ENCODE assay signal across 15 mouse cellular contexts in genomic region chr19:56265149-56265548, GRCm38 (mm10). TPM values are rescaled to one million over a fixed set of nuclear protein-coding genes. Genes with fewer than 3 reads are reported as not detected.
DNase-seq lines count a peak whose midpoint lies in the region; ATAC-seq and TF ChIP-seq lines count a peak whose summit lies in the region.
"Had no signal": no experiment of that assay in that cellular context is flagged by ENCODE, and none has a peak within 500 bp of the region (broad histone marks: within the 10 kb centered on the region; RNA-seq: fewer than 3 reads in every experiment).

No protein-coding gene starts in this region.

- H3K9ac ChIP-seq in MEL (ENCODE audit: control insufficient read depth, low read depth, low read length, poor library complexity, severe bottlenecking), result no peak overlapping the region
- H3K9ac ChIP-seq: embryonic facial prominence, embryonic 15.5 days; forebrain, postnatal 0 days; intestine, embryonic 15.5 days had no signal

- no peak for TF ChIP-seq CTCF in MEL (IDR thresholded peaks at IDR 0.05 in 2 of 3, conservative IDR thresholded peaks at IDR 0.05 in 1 of 3; ENCODE audit: control insufficient read depth in 1 of 3, insufficient read depth in 1 of 3, low read depth in 2 of 3, low read length in 3 of 3, poor library complexity in 1 of 3, severe bottlenecking in 1 of 3)

- no peaks in the 10 kb centered on the region; a peak in 1 of 4 replicates for H3K27me3 ChIP-seq in MEL (ENCODE audit: control insufficient read depth in 1 of 2, insufficient read depth in 2 of 2, low read length in 2 of 2)
- H3K27me3 ChIP-seq in embryonic facial prominence, embryonic 10.5 days (replicated peaks; ENCODE audit: low read depth, poor library complexity, severe bottlenecking), result no peaks in the 10 kb centered on the region
- H3K27me3 ChIP-seq: embryonic facial prominence, embryonic 15.5 days; intestine, embryonic 15.5 days had no signal

- ATAC-seq in megakaryocyte progenitor cell, adult 5-6 weeks (replicated peaks; ENCODE audit: poor library complexity), result peak; percentile 82
- no peak for ATAC-seq in inflammation-experienced regulatory T-cells, adult 6 months
- ATAC-seq: forebrain, postnatal 0 days had no signal

- no peaks in the 10 kb centered on the region for H3K79me2 ChIP-seq in MEL (ENCODE audit: control insufficient read depth, insufficient read depth, low read length, poor library complexity)

- TF ChIP-seq EP300 in MEL (IDR thresholded peaks at IDR 0.05; ENCODE audit: low read depth in 1 of 2, low read length in 2 of 2), result no peak

- H3K4me1 ChIP-seq in MEL (ENCODE audit: control insufficient read depth in 1 of 2, insufficient read depth in 2 of 2, low read length in 2 of 2), result no peaks in the 10 kb centered on the region
- peaks cover 27% of the 10 kb centered on the region for H3K4me1 ChIP-seq in embryonic facial prominence, embryonic 10.5 days
- H3K4me1 ChIP-seq: embryonic facial prominence, embryonic 15.5 days; intestine, embryonic 15.5 days had no signal

- H3K9me3 ChIP-seq in MEL (replicated peaks; ENCODE audit: insufficient read depth, low read length), result no peaks in the 10 kb centered on the region
- no peaks in the 10 kb centered on the region for H3K9me3 ChIP-seq in embryonic facial prominence, embryonic 10.5 days
- H3K9me3 ChIP-seq: embryonic facial prominence, embryonic 15.5 days; intestine, embryonic 15.5 days had no signal

- H3K36me3 ChIP-seq in MEL (ENCODE audit: control insufficient read depth in 1 of 2, insufficient read depth in 2 of 2, low read length in 2 of 2), result no peaks in the 10 kb centered on the region
- H3K36me3 ChIP-seq in embryonic facial prominence, embryonic 10.5 days (replicated peaks), result no peaks in the 10 kb centered on the region
- H3K36me3 ChIP-seq: embryonic facial prominence, embryonic 15.5 days; intestine, embryonic 15.5 days had no signal

- TF ChIP-seq RAD21 in MEL (IDR thresholded peaks at IDR 0.05; ENCODE audit: low read depth, low read length), result no peak

- 71% methylated on average over 5 of the region's 5 CpGs for WGBS in embryonic facial prominence, embryonic 10.5 days

- TF ChIP-seq POLR2A in MEL (IDR thresholded peaks at IDR 0.05; ENCODE audit: control insufficient read depth in 1 of 2, insufficient read depth in 1 of 2, low read depth in 1 of 2, low read length in 2 of 2, poor library complexity in 1 of 2), result no peak

- no peak overlapping the region for H3K4me3 ChIP-seq in MEL (ENCODE audit: control insufficient read depth in 1 of 2, insufficient read depth in 1 of 2, low read depth in 2 of 2, low read length in 2 of 2)
- H3K4me3 ChIP-seq in embryonic facial prominence, embryonic 10.5 days, result no peak overlapping the region
- H3K4me3 ChIP-seq: embryonic facial prominence, embryonic 15.5 days; intestine, embryonic 15.5 days had no signal

- no peak overlapping the region for H3K27ac ChIP-seq in MEL (ENCODE audit: control insufficient read depth, low read depth, low read length)
- 0 out of 2 replicates have a peak overlapping the region, but pooled peaks have one; percentile 5 for H3K27ac ChIP-seq in embryonic facial prominence, embryonic 10.5 days (replicated peaks)
- H3K27ac ChIP-seq: embryonic facial prominence, embryonic 15.5 days; intestine, embryonic 15.5 days had no signal

- DNase-seq in kidney, postnatal 10 days, result peak; percentile 66
- DNase-seq in kidney, adult 18-20 months, result no peak
- DNase-seq in MEL (ENCODE audit: low read depth, low spot score), result peak; percentile 12
- DNase-seq in embryonic facial prominence, embryonic 10.5 days (ENCODE audit: low spot score), result no peak
- DNase-seq in Muller cell, postnatal 12 days (ENCODE audit: inconsistent ontology term), result no peak
- no peak for DNase-seq in gastrocnemius, postnatal 4 days (ENCODE audit: low spot score in 2 of 2)
- DNase-seq: adrenal gland, postnatal 10 days; cerebellum, adult 11-12 months; forebrain, postnatal 0 days had no signal

TF ChIP-seq in MEL, 35 proteins besides CTCF, POLR2A, EP300 and RAD21:
- TF ChIP-seq HCFC1 (IDR thresholded peaks at IDR 0.05; ENCODE audit: low read depth, low read length) (no peak), ZNF384 (IDR thresholded peaks at IDR 0.05; ENCODE audit: low read depth, low read length) (0 out of 2 replicates have a peak, but pooled peaks have one; percentile 21)

RNA-seq across cellular contexts. Expression of gene Habp2, which starts 21.8 kb away (rescaled TPM):
- total RNA-seq in MEL (2012; rRNA removed), result not detected in 2 replicates
- polyA plus RNA-seq in MEL (2012; ENCODE audit: insufficient read depth in 1 of 2, insufficient read length in 2 of 2, low read depth in 1 of 2, low replicate concordance in 2 of 2, missing spikeins in 1 of 2), result not detected
- polyA plus RNA-seq in embryonic facial prominence, embryonic 10.5 days (2016; fragmentation: Nextera tagmentation; extraction: Ambion mirVana), result not detected in 2 replicates
- total RNA-seq in megakaryocyte progenitor cell, adult 5-6 weeks (2015), result not detected in 2 replicates
- not detected in 2 replicates for total RNA-seq in megakaryocyte progenitor cell, adult 5-6 weeks (2017)
- polyA plus RNA-seq in inflammation-experienced regulatory T-cells, adult 6 months (2017; shearing (Covaris generic)), result under 1 TPM in 1 of 3 experiments, not detected in 2; 0.26 TPM
- under 1 TPM in 1 of 2 experiments, not detected in 1; 0.26 TPM for total RNA-seq in gastrocnemius, postnatal 4 days (2021)
- total RNA-seq: forebrain, postnatal 0 days; left cerebral cortex, postnatal 14 days; megakaryocyte-erythroid progenitor cell, adult 5-6 weeks had no signal
- polyA plus RNA-seq: forebrain, postnatal 0 days had no signal

Comparison
In these comparisons a context has a peak if more than half of its experiments do, and no peak if none do; other contexts are left out.
1. DNase-seq: peak in kidney, postnatal 10 days (single experiment) and MEL (single experiment); none in kidney, adult 18-20 months (single experiment), embryonic facial prominence, embryonic 10.5 days (single experiment), Muller cell, postnatal 12 days (single experiment) and gastrocnemius, postnatal 4 days (0 of 2).